Mouse (Mus musculus) MEL-GATA-1-ER (cell line): ENCODE measurements around the gene Sf3a2.

Source experiments
- DNase-seq: peaks from one replicate; pipeline ENCODE4 v3.0.0-alpha.2; 2012; ENCODE audit warnings: low read depth; ENCODE audit errors: extremely low read depth

Sf3a2 gene

GRCm38 (mm10) chr10:80775731-80776130, 22.3 kb upstream of the Sf3a2 start:
- DNase-seq = no peak

- DNase-seq = no peak
These were observed 21.6 kb upstream of the Sf3a2 start for GRCm38 (mm10) chr10:80776358-80776869.

DNA sequence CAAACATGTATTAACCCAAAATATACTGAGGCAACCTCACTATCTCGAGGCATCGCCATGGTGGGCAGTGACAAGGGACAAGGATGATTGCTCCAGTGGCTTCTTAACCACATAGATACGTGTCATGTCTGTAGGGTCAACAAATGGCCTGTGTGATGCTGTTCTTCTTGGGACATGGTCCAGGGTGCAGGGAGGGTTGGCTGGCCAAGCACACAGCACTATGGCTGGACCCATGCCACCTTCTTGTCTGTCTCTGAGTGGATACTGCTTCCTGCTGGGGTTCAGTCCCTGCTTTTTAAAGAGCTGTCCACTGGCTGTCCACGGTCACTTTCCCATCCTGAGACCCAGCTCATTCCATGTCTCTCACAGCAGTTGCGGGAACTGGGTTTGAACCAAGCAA, 20.9 kb upstream of the Sf3a2 start:
- DNase-seq = no peak

GRCm38 (mm10) chr10:80779565-80779964, 18.4 kb upstream of the Sf3a2 start:
- no peak for DNase-seq

GRCm38 (mm10) chr10:80784302-80784701, 13.7 kb upstream of the Sf3a2 start:
- DNase-seq = no peak

- DNase-seq = no peak
These were observed 13.1 kb upstream of the Sf3a2 start for GRCm38 (mm10) chr10:80784871-80785270.

DNA sequence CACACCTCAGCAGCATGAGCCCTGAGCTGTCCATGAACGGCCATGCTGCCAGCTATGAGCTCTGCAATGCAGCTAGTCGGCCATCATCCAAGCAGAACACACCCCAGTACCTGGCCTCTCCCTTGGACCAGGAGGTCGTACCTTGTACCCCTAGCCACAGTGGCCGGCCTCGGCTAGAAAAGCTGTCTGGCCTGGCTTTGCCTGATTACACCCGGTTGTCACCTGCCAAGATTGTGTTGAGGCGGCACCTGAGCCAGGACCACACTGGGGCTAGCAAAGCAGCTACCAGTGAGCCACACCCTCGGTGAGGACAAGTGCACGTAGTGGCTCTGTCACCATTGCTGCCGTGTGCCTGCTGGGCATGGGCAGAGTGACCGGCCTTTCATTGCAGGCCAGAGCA, 12.0 kb upstream of the Sf3a2 start:
- no peak for DNase-seq

GRCm38 (mm10) chr10:80787517-80787916, 10.5 kb upstream of the Sf3a2 start:
- DNase-seq = no peak

DNA sequence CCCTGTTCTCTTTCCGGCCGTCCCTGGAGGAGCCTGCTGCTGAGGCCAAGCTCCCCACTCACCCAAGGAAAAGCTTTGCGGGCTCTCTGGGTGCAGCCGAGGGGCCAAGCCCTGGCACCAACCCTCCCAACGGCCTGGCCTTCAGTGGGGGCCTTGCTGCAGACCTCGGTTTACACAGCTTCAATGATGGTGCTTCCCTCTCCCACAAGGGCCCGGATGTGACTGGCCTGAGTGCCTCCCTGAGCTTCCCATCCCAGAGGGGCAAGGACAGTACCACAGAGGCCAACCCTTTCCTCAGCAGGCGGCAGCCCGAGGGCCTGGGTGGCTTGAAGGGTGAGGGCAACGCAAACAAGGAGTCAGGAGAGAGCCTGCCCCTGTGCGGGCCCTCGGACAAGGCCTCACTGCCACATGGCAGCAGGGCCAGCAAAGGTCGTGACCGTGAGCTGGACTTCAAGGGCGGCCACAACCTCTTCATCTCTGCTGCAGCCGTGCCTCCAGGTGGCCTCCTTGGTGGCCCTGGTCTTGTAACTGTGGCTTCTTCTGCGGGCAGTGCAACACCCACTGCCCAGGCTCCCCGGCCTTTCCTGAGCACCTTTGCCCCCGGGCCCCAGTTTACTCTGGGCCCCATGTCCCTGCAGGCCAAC, 7.1 kb upstream of the Sf3a2 start:
- DNase-seq = no peak

DNA sequence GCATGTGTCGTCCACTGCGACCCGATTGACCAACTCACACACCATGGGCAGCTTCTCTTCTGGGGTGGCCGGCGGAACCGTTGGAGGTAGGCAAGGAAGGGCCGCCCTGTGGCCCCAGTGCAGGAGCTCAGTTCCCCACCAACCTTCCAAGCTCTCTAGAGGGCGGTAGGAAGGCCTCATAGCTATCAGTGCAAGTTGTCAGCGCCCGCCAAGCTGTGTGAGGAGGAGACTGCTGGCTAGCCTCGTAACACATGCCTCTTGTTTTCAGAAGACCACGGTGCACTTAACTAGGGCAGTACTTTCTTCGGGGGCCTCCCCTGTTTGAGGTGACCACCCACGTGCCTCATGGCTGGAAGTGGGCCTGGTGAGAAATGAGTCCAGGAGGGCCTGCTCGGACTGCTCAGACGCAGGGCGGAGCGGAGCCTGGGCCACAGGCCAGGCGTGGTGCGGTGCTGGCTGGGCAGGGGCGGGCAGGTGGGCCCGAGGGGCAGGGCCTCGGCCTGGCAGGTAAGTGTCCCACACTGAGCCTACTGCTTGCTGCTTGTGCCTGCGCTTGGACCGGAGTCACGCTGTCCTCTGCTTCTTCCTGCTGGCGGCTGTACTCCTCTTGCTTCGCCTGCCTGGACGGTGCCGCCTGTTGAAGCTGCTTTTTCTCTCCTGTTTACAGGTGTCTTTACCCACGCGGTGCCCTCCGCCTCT, 6.4 kb upstream of the Sf3a2 start:
- DNase-seq = no peak

GRCm38 (mm10) chr10:80792175-80793032, 5.6 kb upstream of the Sf3a2 start:
- DNase-seq = no peak

DNA sequence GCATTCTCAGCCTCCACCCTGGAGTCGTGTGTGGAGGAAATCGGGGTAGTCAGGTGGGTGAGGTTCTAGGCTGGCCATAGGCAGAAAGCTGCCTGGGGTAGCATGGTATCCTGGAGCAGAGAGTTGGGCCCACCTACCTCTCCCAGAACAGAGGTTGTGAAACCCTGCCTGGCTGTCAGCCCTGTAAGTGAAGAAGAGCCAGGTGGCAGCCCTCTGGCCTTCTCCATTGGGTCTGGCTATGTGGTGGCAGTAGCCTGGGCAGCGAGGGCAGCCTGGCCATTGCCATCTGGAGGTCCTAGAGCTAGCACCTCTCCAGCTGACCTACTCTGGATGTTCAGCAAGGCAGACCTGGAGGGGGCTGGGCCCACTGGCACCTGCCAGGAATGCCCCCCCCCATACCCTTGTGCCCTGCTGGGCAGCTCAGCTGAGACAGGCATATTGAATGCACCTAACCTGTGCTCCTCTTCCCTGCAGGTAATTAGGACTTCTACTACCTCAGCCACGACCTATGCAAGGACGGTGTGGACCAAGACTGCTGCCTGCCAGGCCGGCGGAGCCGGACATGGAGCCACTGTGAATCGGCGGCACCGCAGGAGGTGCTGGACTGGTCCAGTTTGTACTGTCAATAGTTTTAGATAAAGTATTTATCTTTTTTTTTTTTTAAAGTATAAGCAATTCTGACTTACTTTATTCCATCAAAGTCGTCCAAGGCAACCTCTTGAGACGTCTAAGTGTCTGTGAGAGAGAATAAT, 4.8 kb upstream of the Sf3a2 start:
- no peak for DNase-seq

DNA sequence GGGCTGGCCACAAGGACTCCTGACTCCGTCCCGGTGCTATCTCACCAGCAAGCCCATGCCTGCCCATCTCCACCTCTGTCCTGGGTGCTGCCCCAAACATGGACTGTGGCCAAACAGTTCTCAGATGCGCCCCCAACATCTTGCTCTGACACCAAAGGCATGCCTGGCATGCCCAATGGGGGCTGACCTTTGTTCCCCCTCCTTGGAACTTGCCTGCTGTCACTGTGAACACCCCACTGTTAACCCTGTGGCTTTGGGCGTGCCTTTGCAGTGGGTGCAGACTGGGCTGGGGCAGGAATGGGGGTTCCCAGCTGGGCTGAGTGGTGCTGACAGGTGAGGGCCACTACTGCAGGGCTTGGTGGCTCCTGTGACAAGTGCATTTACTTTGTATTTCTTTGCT, 4.2 kb upstream of the Sf3a2 start:
- DNase-seq = no peak

GRCm38 (mm10) chr10:80794750-80795149, 3.2 kb upstream of the Sf3a2 start:
- DNase-seq = no peak

DNA sequence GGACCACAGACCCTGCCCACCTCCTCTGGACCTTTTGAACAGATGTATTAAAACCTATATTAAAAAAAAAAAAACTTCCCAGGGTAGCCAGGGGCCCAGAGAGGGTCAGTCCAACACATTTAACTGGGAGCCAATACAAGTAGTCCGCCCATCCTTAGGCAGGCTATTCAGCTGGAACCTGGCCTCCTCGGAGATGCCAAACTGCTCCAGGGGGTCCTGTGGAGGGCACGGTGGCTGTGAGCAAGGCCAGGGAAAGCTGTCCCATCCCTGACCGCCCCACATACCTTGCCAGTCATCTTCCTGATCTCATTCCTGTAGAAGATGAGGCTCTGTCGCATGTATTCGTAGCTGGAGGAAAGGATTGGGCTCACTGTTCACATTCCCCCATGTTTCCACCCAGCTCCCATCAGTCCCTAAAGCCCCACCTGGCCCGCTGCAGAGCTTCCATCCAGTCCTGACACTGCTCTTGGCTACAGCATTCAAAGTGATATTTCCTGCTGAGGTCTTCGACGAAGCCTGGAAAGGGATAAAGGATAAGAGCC, 1.6 kb upstream of the Sf3a2 start:
- DNase-seq = no peak

DNA sequence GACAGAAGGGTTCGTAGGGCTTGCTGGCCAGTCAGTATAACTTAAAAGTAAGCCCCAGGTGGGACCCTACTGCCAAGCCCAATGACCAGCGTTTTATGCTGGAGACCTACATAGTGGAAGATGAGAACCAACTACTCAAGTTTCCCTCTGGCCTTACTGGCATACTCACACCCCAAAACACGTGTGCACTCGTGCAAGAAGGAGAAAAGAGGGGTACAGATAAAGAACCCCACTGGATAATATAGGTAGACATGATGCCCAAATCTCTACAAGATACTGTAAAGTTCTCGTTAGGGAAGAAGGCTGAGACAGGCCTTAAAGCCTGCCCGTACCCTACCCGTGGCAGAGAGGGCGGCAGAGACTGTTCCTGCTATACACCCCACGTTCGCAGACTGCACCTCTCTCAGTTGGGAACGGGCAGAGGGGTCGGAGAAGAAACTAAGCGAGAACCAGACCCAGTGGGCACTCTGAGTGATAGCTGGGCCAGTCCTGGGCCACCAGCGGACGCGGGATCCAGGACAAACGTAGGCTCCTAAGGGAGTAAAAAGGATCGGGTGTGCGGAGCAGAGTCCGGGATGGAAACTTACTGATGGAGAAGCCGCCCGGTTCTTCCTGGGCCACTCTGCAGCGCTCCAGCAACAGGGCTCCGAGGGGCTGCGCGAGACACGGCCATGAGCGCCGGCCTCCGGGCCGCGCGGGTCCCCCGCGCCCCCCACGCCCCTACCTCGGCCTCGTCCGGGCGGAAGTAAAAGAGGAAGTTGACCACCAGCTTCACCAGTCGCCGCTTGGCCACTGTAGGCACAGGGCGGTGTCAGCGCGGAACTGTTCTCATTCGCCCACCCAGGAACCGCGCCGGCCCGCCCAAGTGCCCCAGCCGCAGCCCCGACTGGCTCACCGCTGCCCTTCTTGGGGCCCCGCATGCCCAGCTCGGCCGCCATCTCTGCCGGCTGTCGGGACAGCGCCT, 530 bp upstream of the Sf3a2 start:
- peak; percentile 52 for DNase-seq

DNA sequence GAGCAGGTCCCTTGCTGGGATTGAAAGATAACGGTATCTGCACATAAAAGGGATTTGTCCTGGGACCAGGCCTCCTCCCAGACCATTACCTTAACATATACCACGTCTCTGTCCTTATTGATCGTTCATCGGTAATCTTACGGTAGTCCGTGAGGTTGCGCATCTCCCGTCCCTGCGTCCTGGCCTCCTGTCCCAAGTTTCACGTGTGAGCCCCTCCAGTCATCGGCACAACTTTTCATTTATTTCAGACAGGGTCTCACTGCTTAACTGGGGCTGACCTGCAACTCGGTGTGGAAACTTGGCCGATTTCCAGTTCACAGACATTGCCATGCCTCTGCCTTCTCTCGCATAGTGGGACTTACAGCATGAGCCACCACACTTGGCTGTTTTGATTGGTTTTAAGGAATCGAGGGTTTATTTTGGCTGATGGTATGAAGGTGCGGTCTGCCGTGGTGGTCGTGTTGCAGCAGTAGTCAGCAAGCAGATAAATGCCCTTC, 1.1 kb downstream of the Sf3a2 start:
- peak; percentile 21 for DNase-seq

- DNase-seq = no peak
These were observed 4.4 kb downstream of the Sf3a2 start for GRCm38 (mm10) chr10:80802204-80802912.

DNA sequence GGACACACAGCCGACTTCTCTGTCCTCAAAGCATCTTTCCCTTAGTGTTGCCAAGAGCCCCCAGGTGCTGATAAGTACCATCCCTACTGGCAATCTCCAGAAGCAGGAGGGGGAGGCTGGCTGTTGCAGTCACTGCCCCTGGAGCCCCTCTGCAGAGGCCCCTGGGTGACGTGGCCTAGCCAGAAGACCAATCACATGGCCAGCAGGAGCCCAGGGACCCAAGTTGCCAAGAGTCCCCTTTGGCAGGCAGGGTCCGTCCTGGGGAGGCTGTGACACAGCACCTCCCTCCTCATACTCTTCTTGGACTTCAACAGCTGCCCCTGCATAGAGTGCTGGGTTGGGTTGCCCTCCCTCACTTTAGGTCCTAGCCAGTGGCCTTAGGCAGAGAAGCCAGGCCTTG, 5.0 kb downstream of the Sf3a2 start:
- no peak for DNase-seq
